Mouse (Mus musculus) embryonic stem cell, embryonic (primary cell): ENCODE results near the gene Rab11a.
"Not testable (repeated sequence)": the region's sequence is repeated elsewhere in the genome, so short reads cannot be mapped to it uniquely, and the experiment has no call there.

Experiments used
- CTCF ChIA-PET, 4 experiments: fragments of 300-600 bp in 2 of 4; fragments of 350-600 bp in 2 of 4; sonication (Branson Sonifier 250); formaldehyde crosslinking; loops; one replicate each; lab custom pipeline; 2022; ENCODE audit warnings: inconsistent platforms in 2 of 4; lab: Charles Lee
- POLR2A ChIA-PET, 4 experiments: fragments of 300-600 bp in 2 of 4; fragments of 350-600 bp in 2 of 4; sonication (Branson Sonifier 250); formaldehyde crosslinking; loops; one replicate each; lab custom pipeline; 2022; ENCODE audit warnings: antibody characterized with exemption in 4 of 4, inconsistent platforms in 1 of 4; lab: Charles Lee

Gene Rab11a

DNA sequence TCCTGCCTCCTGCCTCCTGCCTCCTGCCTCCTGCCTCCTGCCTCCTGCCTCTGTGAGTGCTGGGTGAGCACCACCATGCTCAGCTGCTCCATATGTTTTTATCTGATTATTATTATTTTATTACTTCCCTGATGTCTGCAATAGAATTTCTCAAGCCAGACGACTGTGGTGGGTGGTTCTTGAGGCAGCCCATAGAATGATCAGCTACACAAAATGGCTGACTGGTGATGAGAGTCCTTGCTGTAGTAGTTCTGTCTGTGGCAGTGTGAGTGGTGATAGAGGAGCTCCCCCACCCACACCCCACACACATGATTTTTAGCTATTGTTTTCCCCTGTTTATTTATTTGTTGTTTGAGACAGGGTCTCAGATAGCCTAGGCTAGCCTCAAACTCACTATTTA lies 30.2 kb upstream of the Rab11a start:
- ChIA-PET CTCF (interaction anchor here (0.5 to 2.2 kb wide), 10 partner anchors 9 to 858 kb away, joined by 3 to 15 read pairs (median 4); partner anchors contain the start of gene Rab11a (in 1 of the 4)), POLR2A (interaction anchor here in 3 of 4 experiments (1.0 to 1.4 kb wide), 5 partner anchors 11 to 64 kb away, joined by 3 to 4 read pairs (median 4); partner anchors contain the start of gene Rab11a (in 2 of the 3))

- ChIA-PET POLR2A (interaction anchor here in 2 of 4 experiments (0.6 to 0.7 kb wide), 2 partner anchors 28 to 507 kb away, joined by 3 read pairs; partner anchors contain the start of gene Rab11a (in 1 of the 2)), CTCF (interaction anchor here (0.6 to 1.1 kb wide), 7 partner anchors 34 to 484 kb away, joined by 3 to 13 read pairs (median 3); partner anchors contain the start of genes Dennd4a (in 1 of the 4) and Tipin (in 1 of the 4))
Observed at GRCm38 (mm10) chr9:64766136-64766535, 28.6 kb upstream of the Rab11a start.

- POLR2A ChIA-PET, result no interaction called here
- CTCF ChIA-PET, result interaction anchor here in 1 of 4 experiments (0.8 to 1.1 kb wide), 2 partner anchors 98 to 453 kb away, joined by 3 to 4 read pairs; no protein-coding TSS in a partner anchor
Observed at GRCm38 (mm10) chr9:64764824-64765223, 27.3 kb upstream of the Rab11a start.

DNA sequence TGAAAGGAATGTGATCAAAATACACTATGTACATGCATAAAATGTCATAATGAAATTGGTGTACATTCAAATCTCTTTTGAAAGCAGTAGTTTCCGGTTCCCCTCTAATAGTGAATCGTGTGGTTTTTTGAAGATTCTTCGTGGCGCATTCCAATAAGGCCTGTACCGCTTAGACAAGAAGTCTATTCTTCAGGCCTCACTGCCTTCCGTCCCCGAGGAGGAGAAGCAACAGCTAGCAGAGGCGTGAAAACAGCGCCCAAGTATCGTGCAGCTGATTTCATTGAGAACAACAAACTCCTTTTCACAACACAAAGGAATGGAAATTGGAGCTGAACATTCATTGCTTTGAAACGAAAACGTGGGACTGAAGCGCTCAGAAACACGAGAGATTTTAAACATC lies 20.5 kb upstream of the Rab11a start:
- CTCF ChIA-PET, result interaction anchor here in 3 of 4 experiments (0.6 to 1.6 kb wide), 3 partner anchors 11 to 265 kb away, joined by 3 to 9 read pairs (median 5); no protein-coding TSS in a partner anchor
- POLR2A ChIA-PET, result interaction anchor here in 1 of 4 experiments (0.6 kb wide), 1 partner anchor 14 kb away, joined by 3 read pairs; no protein-coding TSS in a partner anchor

GRCm38 (mm10) chr9:64752575-64752974 lies 15.0 kb upstream of the Rab11a start:
- POLR2A ChIA-PET, result interaction anchor here in 1 of 4 experiments (1.4 kb wide), 1 partner anchor 14 kb away, joined by 5 read pairs; no protein-coding TSS in a partner anchor
- CTCF ChIA-PET, result no interaction called here

- POLR2A ChIA-PET, result interaction anchor here in 3 of 4 experiments (0.6 to 2.0 kb wide), 3 partner anchors 12 to 145 kb away, joined by 3 to 7 read pairs (median 4); partner anchors contain the start of gene Rab11a (in 1 of the 3)
- CTCF ChIA-PET, result interaction anchor here in 2 of 4 experiments (0.5 to 0.9 kb wide), 4 partner anchors 19 to 398 kb away, joined by 3 to 20 read pairs (median 6); no protein-coding TSS in a partner anchor
Observed at GRCm38 (mm10) chr9:64749314-64749713, 11.8 kb upstream of the Rab11a start.

GRCm38 (mm10) chr9:64747735-64748134 lies 10.2 kb upstream of the Rab11a start:
- CTCF ChIA-PET, result interaction anchor here in 2 of 4 experiments (0.6 to 1.3 kb wide), 3 partner anchors 11 to 400 kb away, joined by 3 to 5 read pairs (median 3); no protein-coding TSS in a partner anchor
- POLR2A ChIA-PET, result interaction anchor here in 1 of 4 experiments (1.4 to 2.7 kb wide), 2 partner anchors 11 kb away, joined by 4 to 14 read pairs; partner anchors contain the start of gene Rab11a

DNA sequence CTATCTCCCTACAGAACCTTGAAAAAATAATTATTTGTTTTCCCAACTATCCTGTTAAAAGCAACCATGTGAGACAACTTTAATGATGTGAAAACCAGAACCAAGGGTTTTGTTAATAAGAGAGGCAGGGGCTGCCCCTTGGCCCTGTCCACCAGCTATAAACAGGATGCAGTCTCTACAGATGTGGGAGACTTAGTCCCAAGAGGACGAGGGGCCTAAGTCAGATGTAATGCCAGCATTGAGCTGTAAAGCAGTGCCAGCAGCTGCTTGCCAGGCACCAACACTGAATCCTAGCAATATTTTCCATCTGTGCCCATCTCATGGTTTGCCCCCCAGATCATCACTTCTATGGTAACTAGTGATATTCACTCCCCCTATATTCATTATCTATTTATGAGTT lies 4.9 kb upstream of the Rab11a start:
- ChIA-PET POLR2A (interaction anchor here in 1 of 4 experiments (0.5 to 0.6 kb wide), 2 partner anchors 49 to 788 kb away, joined by 3 to 8 read pairs; no protein-coding TSS in a partner anchor), CTCF (no interaction called here)

- ChIA-PET CTCF (interaction anchor here in 1 of 4 experiments (0.6 to 0.7 kb wide), 2 partner anchors 34 to 829 kb away, joined by 3 read pairs; no protein-coding TSS in a partner anchor), POLR2A (interaction anchor here in 2 of 4 experiments (0.6 to 3.7 kb wide), 7 partner anchors 14 to 496 kb away, joined by 3 to 25 read pairs (median 5); partner anchors contain the start of genes Dennd4a (in 1 of the 2) and Tipin (in 1 of the 2))
Observed at GRCm38 (mm10) chr9:64739001-64739400, 1.4 kb upstream of the Rab11a start.

GRCm38 (mm10) chr9:64736639-64737405 lies 736 bp downstream of the Rab11a start:
- POLR2A ChIA-PET, result interaction anchor here in 3 of 4 experiments (0.5 to 3.7 kb wide), 31 partner anchors 8 to 693 kb away, joined by 3 to 25 read pairs (median 4); partner anchors contain the start of genes Dennd4a (in 2 of the 3) and Tipin (in 2 of the 3)

DNA sequence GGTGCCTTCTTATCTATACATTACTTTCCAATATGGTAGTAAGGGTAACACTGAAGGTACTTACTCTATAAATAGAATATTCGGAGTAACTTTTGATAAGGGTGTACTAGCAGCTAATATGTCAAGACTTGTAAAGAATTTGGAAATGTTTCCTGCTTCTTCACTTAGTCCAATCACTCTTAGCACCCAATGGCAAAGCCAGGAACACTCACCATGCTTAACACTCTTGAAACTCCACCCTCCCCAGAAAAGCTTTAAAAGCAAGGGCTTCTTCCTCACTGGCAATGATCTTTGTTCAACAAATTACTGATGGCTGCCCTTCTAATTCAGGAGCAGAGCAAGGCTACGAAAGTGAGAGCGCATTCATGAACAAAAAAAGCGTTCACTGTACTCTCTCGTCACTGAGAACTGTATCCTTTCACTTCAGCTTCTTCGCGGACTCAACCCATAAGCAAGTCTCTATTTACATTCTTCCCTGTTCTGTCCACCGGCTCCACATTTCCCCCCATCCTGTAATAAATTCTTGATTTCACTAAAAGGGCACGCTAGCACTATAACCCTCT lies 1.4 kb downstream of the Rab11a start:
- ChIA-PET POLR2A (interaction anchor here in 3 of 4 experiments (0.5 to 3.7 kb wide), 18 partner anchors 9 to 692 kb away, joined by 3 to 25 read pairs (median 4); partner anchors contain the start of genes Tipin (in 2 of the 3) and Dennd4a (in 1 of the 3)), CTCF (interaction anchor here in 3 of 4 experiments (0.5 to 1.3 kb wide), 9 partner anchors 12 to 616 kb away, joined by 3 to 7 read pairs (median 3); no protein-coding TSS in a partner anchor)

More at GRCm38 (mm10) chr9:64736639-64737405, 736 bp downstream of the Rab11a start:
- CTCF ChIA-PET, result interaction anchor here in 3 of 4 experiments (0.5 to 2.2 kb wide), 12 partner anchors 11 to 617 kb away, joined by 3 to 15 read pairs (median 3); no protein-coding TSS in a partner anchor

DNA sequence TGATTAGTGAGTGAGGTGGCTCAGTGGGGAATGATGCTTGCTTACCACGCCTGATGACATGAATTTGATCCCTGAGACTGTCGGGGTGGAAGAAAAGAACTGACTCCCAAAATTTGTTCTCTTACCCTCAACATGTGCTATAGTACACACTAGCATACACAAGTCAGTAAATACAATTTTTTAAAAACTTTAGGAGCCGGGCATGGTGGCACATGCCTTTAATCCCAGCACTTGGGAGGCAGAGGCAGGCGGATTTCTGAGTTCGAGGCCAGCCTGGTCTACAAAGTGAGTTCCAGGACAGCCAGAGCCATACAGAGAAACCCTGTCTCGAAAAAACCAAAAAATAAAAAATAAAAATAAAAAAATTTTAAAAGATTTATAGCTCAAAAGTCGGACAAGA lies 2.6 kb downstream of the Rab11a start:
- CTCF ChIA-PET, result not testable (repeated sequence)
- POLR2A ChIA-PET, result interaction anchor here in 2 of 4 experiments (2.9 to 3.7 kb wide), 2 partner anchors 11 to 454 kb away, joined by 14 to 25 read pairs; partner anchors contain the start of gene Tipin (in 1 of the 2)

DNA sequence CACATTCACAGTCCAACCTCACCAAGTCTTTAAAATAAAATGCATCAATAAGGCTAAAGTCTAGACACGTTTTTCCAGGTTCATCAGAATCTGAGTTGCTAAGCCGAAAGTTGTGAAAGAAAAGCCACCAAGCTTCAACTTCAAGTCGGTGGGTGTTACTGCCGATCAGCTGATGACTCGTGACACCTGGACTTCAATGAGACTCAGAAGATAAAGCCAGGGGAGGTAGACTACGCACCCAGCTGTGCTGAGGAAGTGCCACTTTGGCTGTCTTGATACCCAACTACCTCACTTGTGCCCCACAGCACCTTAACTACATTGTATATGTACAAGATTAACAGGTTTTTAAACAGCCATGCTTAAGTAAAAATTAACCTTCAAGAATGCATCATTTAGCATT lies 3.4 kb downstream of the Rab11a start:
- ChIA-PET POLR2A (interaction anchor here in 2 of 4 experiments (0.9 to 1.1 kb wide), 2 partner anchors 35 to 44 kb away, joined by 3 read pairs; no protein-coding TSS in a partner anchor), CTCF (no interaction called here)

DNA sequence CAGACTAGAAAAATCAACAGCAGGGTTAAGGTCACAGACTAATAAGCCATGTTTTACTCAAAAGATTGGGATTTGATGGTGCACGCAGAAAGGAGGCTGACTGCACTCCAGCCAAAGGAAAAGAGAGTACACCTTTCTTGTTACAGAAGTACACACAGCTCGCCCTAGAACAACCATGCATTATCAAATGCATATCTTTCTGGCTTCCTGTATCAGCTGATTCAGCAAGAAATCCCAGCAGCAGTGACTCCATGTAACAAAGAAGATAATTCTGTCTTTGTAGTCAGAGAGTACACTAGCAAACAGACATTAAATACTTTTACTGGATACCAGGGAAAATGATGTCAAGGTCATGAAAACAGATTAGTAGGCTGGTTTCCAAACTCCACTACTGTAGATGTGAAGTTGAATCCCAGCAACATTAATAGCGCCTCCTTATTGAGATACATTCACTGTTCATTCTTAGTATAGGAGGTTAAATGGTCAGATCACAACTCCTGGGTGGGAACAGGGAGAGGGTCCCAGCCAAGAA lies 6.5 kb downstream of the Rab11a start:
- CTCF ChIA-PET, result no interaction called here
- POLR2A ChIA-PET, result interaction anchor here in 3 of 4 experiments (0.8 to 1.0 kb wide), 3 partner anchors 14 to 63 kb away, joined by 3 read pairs; no protein-coding TSS in a partner anchor

GRCm38 (mm10) chr9:64726454-64726853 lies 11.1 kb downstream of the Rab11a start:
- CTCF ChIA-PET, result interaction anchor here in 1 of 4 experiments (0.6 kb wide), 1 partner anchor 9 kb away, joined by 5 read pairs; no protein-coding TSS in a partner anchor
- POLR2A ChIA-PET, result no interaction called here

GRCm38 (mm10) chr9:64719526-64720163 lies 17.9 kb downstream of the Rab11a start:
- CTCF ChIA-PET, result interaction anchor here in 1 of 4 experiments (1.1 kb wide), 1 partner anchor 143 kb away, joined by 3 read pairs; no protein-coding TSS in a partner anchor
- POLR2A ChIA-PET, result interaction anchor here in 1 of 4 experiments (1.0 kb wide), 1 partner anchor 15 kb away, joined by 3 read pairs; no protein-coding TSS in a partner anchor
